Mouse (Mus musculus): ENCODE data around the gene Rbpjl. TPM values are rescaled to one million over a fixed set of nuclear protein-coding genes. Genes with fewer than 3 reads are reported as not detected.

Gene Rbpjl
- polyA plus RNA-seq, 1 experiment from 2014 or later = not detected

DNA sequence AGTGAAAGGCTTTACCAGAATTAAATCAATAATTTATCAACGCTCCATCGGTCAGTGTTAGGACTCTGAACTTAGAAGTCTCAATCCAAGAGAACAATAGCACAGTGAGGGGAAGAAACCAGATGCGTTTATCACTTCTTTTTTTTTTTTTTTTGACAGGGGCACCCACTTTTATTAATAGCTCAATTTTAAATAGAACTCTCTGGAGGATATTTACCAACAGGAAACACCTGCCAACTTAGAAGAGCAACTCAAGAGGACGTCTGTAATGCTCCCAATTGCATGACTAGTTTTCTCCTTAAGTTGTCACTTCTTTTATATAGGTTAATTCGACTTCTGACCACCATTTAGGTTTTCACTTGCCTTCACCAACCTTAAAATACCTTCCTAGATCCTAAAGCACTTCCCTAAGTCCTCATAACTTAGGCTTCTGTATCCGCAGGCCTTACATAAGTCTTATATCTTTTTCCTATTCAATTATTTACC is 34.3 kb upstream of the Rbpjl start:
- Histone ChIP-seq H3K4me2 (ENCODE audit: low read depth, low read length, severe bottlenecking) (no peak overlapping the region), H3K9me3 (ENCODE audit: control insufficient read depth, low read length) (no peaks in the 10 kb centered on the region), H3K27ac (ENCODE audit: low read depth, low read length) (no peak overlapping the region), H3K4me3 (ENCODE audit: low read depth, low read length) (no peak overlapping the region), H3K27me3 (ENCODE audit: control insufficient read depth, insufficient read depth, low read length) (no peaks in the 10 kb centered on the region), H3K9ac (ENCODE audit: low read length) (no peak overlapping the region), H3K4me1 (replicated peaks; ENCODE audit: control insufficient read depth, insufficient read depth, low read length) (no peaks in the 10 kb centered on the region), H3K36me3 (ENCODE audit: control insufficient read depth, insufficient read depth, low read length) (no peaks in the 10 kb centered on the region)
- DNase-seq (ENCODE audit: low spot score) (no peak), ATAC-seq (replicated peaks; ENCODE audit: low FRiP score) (no peak)
- WGBS = 88% methylated on average over 6 of the region's 6 CpGs

DNA sequence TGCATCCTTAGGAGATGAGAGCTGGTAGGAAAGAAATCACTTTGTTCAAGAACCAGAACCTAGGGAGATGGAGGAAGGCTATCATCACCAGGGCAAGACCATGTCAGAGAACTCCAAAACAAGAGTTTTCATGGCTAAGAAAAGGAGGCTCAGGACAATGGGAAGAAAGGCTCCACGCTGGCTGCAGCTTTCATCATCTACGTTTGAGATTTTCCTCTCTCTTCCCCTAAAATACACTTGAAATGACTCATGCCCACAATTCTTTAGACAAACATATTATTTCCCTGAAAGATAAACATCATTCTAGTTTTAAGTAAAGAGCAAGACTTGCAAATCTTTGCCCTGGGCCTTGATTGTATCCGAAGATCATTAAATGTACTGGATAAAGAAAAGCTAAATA is 31.6 kb upstream of the Rbpjl start:
- Histone ChIP-seq H3K4me2 (ENCODE audit: low read depth, low read length, severe bottlenecking) (no peak overlapping the region), H3K36me3 (ENCODE audit: control insufficient read depth, insufficient read depth, low read length) (no peaks in the 10 kb centered on the region), H3K4me3 (ENCODE audit: low read depth, low read length) (no peak overlapping the region), H3K9me3 (ENCODE audit: control insufficient read depth, low read length) (no peaks in the 10 kb centered on the region), H3K9ac (ENCODE audit: low read length) (no peak overlapping the region), H3K27me3 (ENCODE audit: control insufficient read depth, insufficient read depth, low read length) (no peaks in the 10 kb centered on the region), H3K27ac (ENCODE audit: low read depth, low read length) (no peak overlapping the region), H3K4me1 (replicated peaks; ENCODE audit: control insufficient read depth, insufficient read depth, low read length) (no peaks in the 10 kb centered on the region)
- no peak for ATAC-seq (replicated peaks; ENCODE audit: low FRiP score)
- no peak for DNase-seq (ENCODE audit: low spot score)
- WGBS = 85% methylated on average over 3 of the region's 3 CpGs

DNA sequence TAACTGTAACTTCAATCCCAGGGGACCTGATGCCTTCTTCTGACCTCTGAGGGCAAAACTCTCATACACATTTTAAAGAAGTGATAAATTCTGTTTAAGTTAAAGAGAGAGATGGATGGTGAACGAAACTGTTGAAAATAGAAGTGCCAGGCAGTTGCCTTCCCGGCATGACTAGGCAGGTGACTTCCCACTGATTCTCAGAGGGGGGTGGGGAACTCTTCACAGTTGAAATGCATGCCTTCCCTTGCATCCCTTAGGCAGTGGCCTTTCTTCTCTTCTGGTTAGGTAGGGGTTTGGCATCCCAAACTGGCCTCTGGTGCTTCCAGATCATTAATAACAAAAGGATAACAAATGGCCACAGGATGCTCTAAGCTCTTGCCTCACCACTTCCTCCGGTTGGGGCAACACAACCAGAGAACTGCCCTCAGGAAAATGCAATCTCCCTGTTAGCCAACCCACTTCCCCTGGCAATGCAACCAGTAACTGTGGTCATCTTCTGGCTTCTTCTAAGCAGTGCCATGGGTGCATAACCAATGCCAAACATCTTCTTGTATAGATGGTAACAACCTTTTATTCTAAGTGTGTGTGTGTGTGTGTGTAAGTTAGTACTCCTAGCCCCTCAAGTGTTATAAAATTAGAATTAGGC is 30.4 kb upstream of the Rbpjl start:
- H3K27ac ChIP-seq (ENCODE audit: low read depth, low read length) = no peak overlapping the region
- no peak overlapping the region for H3K4me2 ChIP-seq (ENCODE audit: low read depth, low read length, severe bottlenecking)
- DNase-seq (ENCODE audit: low spot score) (no peak), ATAC-seq (replicated peaks; ENCODE audit: low FRiP score) (no peak)
- WGBS = 44% methylated on average over 3 of the region's 3 CpGs
- no peaks in the 10 kb centered on the region for H3K36me3 ChIP-seq (ENCODE audit: control insufficient read depth, insufficient read depth, low read length)
- H3K9ac ChIP-seq (ENCODE audit: low read length) = no peak overlapping the region
- H3K9me3 ChIP-seq (ENCODE audit: control insufficient read depth, low read length) = no peaks in the 10 kb centered on the region
- H3K27me3 ChIP-seq (ENCODE audit: control insufficient read depth, insufficient read depth, low read length) = no peaks in the 10 kb centered on the region
- no peaks in the 10 kb centered on the region for H3K4me1 ChIP-seq (replicated peaks; ENCODE audit: control insufficient read depth, insufficient read depth, low read length)
- H3K4me3 ChIP-seq (ENCODE audit: low read depth, low read length) = no peak overlapping the region

- Histone ChIP-seq H3K4me3 (ENCODE audit: low read depth, low read length) (no peak overlapping the region), H3K27ac (ENCODE audit: low read depth, low read length) (no peak overlapping the region), H3K9me3 (ENCODE audit: control insufficient read depth, low read length) (no peaks in the 10 kb centered on the region), H3K4me2 (ENCODE audit: low read depth, low read length, severe bottlenecking) (no peak overlapping the region), H3K36me3 (ENCODE audit: control insufficient read depth, insufficient read depth, low read length) (no peaks in the 10 kb centered on the region), H3K4me1 (replicated peaks; ENCODE audit: control insufficient read depth, insufficient read depth, low read length) (no peaks in the 10 kb centered on the region), H3K27me3 (ENCODE audit: control insufficient read depth, insufficient read depth, low read length) (no peaks in the 10 kb centered on the region), H3K9ac (ENCODE audit: low read length) (no peak overlapping the region)
- no peak for ATAC-seq (replicated peaks; ENCODE audit: low FRiP score)
- WGBS = 60% methylated on average over 4 of the region's 4 CpGs
- DNase-seq (ENCODE audit: low spot score) = no peak
These were observed 29.8 kb upstream of the Rbpjl start for GRCm38 (mm10) chr2:164373187-164373586.

DNA sequence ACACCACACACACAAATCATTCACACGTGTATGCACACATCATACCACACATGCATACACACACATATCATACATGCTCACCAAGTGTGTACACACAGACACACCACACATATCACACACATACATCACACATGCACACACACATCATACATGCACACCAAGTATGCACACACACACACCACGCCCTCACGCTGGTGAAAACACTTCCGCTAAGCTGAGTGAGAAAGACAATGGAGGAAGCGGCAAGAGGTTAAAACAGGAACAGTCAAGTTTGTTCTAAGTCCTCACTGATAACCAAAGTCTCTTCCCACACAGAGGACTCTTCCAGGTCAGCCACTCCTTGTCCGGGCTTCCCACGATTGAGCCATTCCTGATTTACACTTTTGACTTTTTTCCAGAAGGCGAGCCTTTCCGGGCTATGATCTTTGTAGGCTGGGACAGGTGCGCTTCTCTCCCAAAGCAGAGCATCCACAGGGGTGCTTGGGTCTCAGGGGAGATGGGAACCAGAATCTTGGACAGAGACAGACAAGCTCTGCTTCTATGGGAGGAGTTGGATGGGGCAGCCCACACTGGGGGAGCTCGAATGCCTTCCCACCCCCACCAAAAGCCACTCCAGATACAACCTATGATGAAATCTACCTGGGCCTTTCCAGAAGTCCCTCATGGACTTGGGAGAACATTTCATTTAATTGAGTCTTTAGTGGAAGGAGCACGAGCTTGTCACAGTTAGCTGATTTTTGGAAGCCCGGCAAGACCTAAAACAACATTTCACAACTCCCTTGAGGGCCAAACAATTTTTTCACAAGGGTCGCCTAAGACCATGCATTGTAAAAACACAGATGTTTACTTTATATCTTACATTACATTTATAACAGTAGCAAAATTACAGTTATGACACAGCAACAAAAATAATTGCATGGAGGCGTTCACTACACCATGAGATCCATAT is 25.2 kb upstream of the Rbpjl start:
- Histone ChIP-seq H3K36me3 (ENCODE audit: control insufficient read depth, insufficient read depth, low read length) (no peaks in the 10 kb centered on the region), H3K9me3 (ENCODE audit: control insufficient read depth, low read length) (no peaks in the 10 kb centered on the region)
- 90% methylated on average over 15 of the region's 15 CpGs for WGBS

DNA sequence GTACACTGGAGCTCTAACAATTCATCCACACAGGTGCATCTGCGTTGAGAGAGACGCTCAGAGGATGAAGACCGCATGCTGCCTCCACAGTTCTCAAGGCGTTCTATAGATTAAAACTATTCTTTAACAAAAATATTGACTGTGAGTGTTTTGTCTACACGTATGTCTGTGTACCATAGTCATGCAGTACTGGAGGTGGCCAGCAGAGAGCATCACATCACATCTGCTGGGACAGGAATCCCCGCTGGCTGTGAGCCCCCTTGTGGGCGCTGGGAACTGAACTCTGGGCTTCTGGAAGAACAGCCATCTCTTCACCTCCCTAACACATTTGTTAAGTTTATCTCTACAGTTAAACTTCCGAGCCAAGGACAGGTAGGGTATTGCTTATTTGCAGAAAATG is 21.2 kb upstream of the Rbpjl start:
- Histone ChIP-seq H3K4me2 (ENCODE audit: low read depth, low read length, severe bottlenecking) (no peak overlapping the region), H3K36me3 (ENCODE audit: control insufficient read depth, insufficient read depth, low read length) (no peaks in the 10 kb centered on the region), H3K9me3 (ENCODE audit: control insufficient read depth, low read length) (no peaks in the 10 kb centered on the region), H3K4me1 (replicated peaks; ENCODE audit: control insufficient read depth, insufficient read depth, low read length) (peaks cover 4% of the 10 kb centered on the region; the same call in 1 of the 2 replicates), H3K27ac (ENCODE audit: low read depth, low read length) (no peak overlapping the region), H3K9ac (ENCODE audit: low read length) (no peak overlapping the region), H3K4me3 (ENCODE audit: low read depth, low read length) (no peak overlapping the region), H3K27me3 (ENCODE audit: control insufficient read depth, insufficient read depth, low read length) (peaks cover 3% of the 10 kb centered on the region; the same call in 1 of the 2 replicates)
- ATAC-seq (replicated peaks; ENCODE audit: low FRiP score) (no peak), DNase-seq (ENCODE audit: low spot score) (no peak)
- 73% methylated on average over 8 of the region's 8 CpGs for WGBS

More for the DNA sequence above, 25.2 kb upstream of the Rbpjl start:
- Histone ChIP-seq H3K27ac (ENCODE audit: low read depth, low read length) (no peak overlapping the region), H3K27me3 (ENCODE audit: control insufficient read depth, insufficient read depth, low read length) (no peaks in the 10 kb centered on the region), H3K4me3 (ENCODE audit: low read depth, low read length) (no peak overlapping the region), H3K4me2 (ENCODE audit: low read depth, low read length, severe bottlenecking) (no peak overlapping the region), H3K9ac (ENCODE audit: low read length) (no peak overlapping the region), H3K4me1 (replicated peaks; ENCODE audit: control insufficient read depth, insufficient read depth, low read length) (no peaks in the 10 kb centered on the region)
- no peak for ATAC-seq (replicated peaks; ENCODE audit: low FRiP score)
- DNase-seq (ENCODE audit: low spot score) = no peak

DNA sequence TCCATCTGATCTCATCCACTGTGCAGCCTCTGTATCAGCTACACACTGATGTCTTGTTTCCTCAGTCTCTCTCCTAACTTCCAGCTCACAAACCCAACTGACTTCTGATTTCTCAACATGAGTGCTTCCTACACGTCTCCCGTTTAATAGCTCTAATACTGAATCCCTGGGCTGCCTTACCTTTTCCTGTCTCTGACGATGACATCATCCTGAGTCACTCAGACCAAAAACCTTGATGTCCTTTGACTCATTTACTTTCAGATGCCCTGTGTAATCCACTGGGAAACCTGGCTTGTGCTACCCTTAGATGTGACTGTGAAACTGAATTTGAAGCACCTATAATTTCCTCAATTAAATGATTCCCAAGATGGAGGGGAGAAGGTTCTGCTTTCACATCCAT is 20.0 kb upstream of the Rbpjl start:
- Histone ChIP-seq H3K9me3 (ENCODE audit: control insufficient read depth, low read length) (no peaks in the 10 kb centered on the region), H3K27me3 (ENCODE audit: control insufficient read depth, insufficient read depth, low read length) (peaks cover 4% of the 10 kb centered on the region; the same call in 1 of the 2 replicates), H3K4me1 (replicated peaks; ENCODE audit: control insufficient read depth, insufficient read depth, low read length) (peaks cover 4% of the 10 kb centered on the region; the same call in 1 of the 2 replicates), H3K4me2 (ENCODE audit: low read depth, low read length, severe bottlenecking) (no peak overlapping the region), H3K9ac (ENCODE audit: low read length) (no peak overlapping the region), H3K36me3 (ENCODE audit: control insufficient read depth, insufficient read depth, low read length) (no peaks in the 10 kb centered on the region), H3K4me3 (ENCODE audit: low read depth, low read length) (no peak overlapping the region), H3K27ac (ENCODE audit: low read depth, low read length) (no peak overlapping the region)
- WGBS = 90% methylated on average over 3 of the region's 3 CpGs
- DNase-seq (ENCODE audit: low spot score) = no peak
- no peak for ATAC-seq (replicated peaks; ENCODE audit: low FRiP score)

DNA sequence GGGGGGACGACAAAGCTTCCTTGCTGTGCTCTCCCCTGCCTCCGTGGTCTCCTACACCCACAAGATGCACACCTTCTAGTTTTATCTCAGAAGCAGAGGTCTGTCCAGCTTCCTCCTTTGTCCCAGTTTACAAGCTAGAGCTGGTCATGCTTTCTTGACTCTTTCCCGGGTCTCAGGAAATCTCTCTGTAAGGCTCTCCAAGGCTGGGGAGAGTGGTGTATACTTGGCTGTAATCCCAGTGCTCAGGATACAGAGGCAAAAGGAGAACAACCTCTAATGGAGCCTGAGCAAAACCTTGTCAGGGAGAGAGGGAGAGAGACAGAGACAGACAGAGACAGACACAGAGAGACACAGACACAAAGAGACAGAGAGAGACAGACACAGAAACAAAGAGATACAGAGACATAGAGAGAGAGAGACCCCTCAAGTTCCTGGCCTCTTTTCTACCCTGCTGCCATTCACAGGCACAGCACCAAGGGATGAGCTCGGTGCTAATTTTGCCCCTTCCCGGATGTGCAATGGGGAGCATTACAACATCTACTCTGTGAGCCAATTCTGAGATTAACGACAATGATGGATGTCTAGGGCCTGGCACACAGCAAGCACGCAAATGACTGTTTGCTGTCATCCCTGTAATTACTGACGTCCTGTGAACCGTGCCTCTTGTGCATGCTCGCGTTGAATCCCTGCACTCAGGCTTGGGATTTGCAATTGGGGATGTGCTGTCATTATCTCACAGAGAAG is 19.1 kb upstream of the Rbpjl start:
- no peak for ATAC-seq (replicated peaks; ENCODE audit: low FRiP score)
- peaks cover 12% of the 10 kb centered on the region for H3K27me3 ChIP-seq (ENCODE audit: control insufficient read depth, insufficient read depth, low read length)
- 77% methylated on average over 11 of the region's 11 CpGs for WGBS
- no peak overlapping the region for H3K27ac ChIP-seq (ENCODE audit: low read depth, low read length)
- no peak for DNase-seq (ENCODE audit: low spot score)
- peaks cover 4% of the 10 kb centered on the region; the same call in 1 of the 2 replicates for H3K4me1 ChIP-seq (replicated peaks; ENCODE audit: control insufficient read depth, insufficient read depth, low read length)
- H3K4me2 ChIP-seq (ENCODE audit: low read depth, low read length, severe bottlenecking) = no peak overlapping the region
- no peak overlapping the region for H3K9ac ChIP-seq (ENCODE audit: low read length)
- no peaks in the 10 kb centered on the region for H3K9me3 ChIP-seq (ENCODE audit: control insufficient read depth, low read length)
- H3K36me3 ChIP-seq (ENCODE audit: control insufficient read depth, insufficient read depth, low read length) = no peaks in the 10 kb centered on the region
- no peak overlapping the region for H3K4me3 ChIP-seq (ENCODE audit: low read depth, low read length)

Measured in forebrain, embryonic 11.5 days (tissue).